Mouse (Mus musculus): ENCODE data around the gene Map1s.

- TF ChIP-seq CTCF (IDR thresholded peaks at IDR 0.05; ENCODE audit: low read depth): no peak
- TF ChIP-seq EP300 (IDR thresholded peaks at IDR 0.05; ENCODE audit: low read depth): no peak
These were observed 12.7 kb upstream of the Map1s start for GRCm38 (mm10) chr8:70892896-70893655.

All from liver, embryonic 14.5 days (tissue).